Mouse (Mus musculus) ES-Bruce4 (cell line): ENCODE results near the gene Mtif3. TPM values are rescaled to one million over a fixed set of nuclear protein-coding genes. Genes with fewer than 3 reads are reported as not detected.

Experiments used
- H3K27ac ChIP-seq: 2 replicates; pipeline ENCODE4 v1.5.1; 2012; ENCODE audit warnings: low read length, inconsistent platforms; ENCODE audit not compliant: insufficient read depth
- H3K27me3 ChIP-seq: 2 replicates; pipeline ENCODE4 v1.6.1; 2012; ENCODE audit warnings: mild to moderate bottlenecking, low read length, inconsistent platforms; ENCODE audit not compliant: control insufficient read depth, poor library complexity, insufficient read depth, severe bottlenecking
- H3K36me3 ChIP-seq: 2 replicates; pipeline ENCODE4 v1.6.1; 2012; ENCODE audit warnings: inconsistent platforms, mild to moderate bottlenecking, low read length, moderate library complexity; ENCODE audit not compliant: control insufficient read depth, poor library complexity, insufficient read depth, severe bottlenecking
- H3K4me1 ChIP-seq: one replicate; pipeline ENCODE4 v1.8.1; 2011; ENCODE audit warnings: low read length; ENCODE audit not compliant: control insufficient read depth, insufficient read depth
- H3K4me3 ChIP-seq: 2 replicates; pipeline ENCODE4 v1.5.1; 2011; ENCODE audit warnings: low read depth, mild to moderate bottlenecking, low read length
- H3K9ac ChIP-seq: 2 replicates; pipeline ENCODE4 v1.6.1; 2012; ENCODE audit warnings: low read depth, mild to moderate bottlenecking, inconsistent platforms; ENCODE audit not compliant: poor library complexity, severe bottlenecking
- H3K9me3 ChIP-seq: replicated peaks from 2 replicates; pipeline ENCODE4 v1.6.1; 2012; ENCODE audit warnings: mild to moderate bottlenecking, low read length, inconsistent platforms; ENCODE audit not compliant: control insufficient read depth, poor library complexity, insufficient read depth, severe bottlenecking
- CTCF ChIP-seq: IDR thresholded peaks from one replicate; pipeline ENCODE4 v1.8.1; 2011; ENCODE audit warnings: low read depth, low read length
- EP300 ChIP-seq: IDR thresholded peaks from 2 replicates; pipeline ENCODE4 v1.6.1; 2011; ENCODE audit warnings: low read depth, low read length; ENCODE audit not compliant: insufficient read depth
- POLR2A ChIP-seq: IDR thresholded peaks from one replicate; pipeline ENCODE4 v1.8.1; 2011; ENCODE audit warnings: low read length; ENCODE audit not compliant: insufficient read depth
- polyA plus RNA-seq: library from polyadenylated mRNA; stranded (reverse); fragments of >200 nt; gene quantifications from 2 replicates; pipeline ENCODE4 v1.2.4, GENCODE M21; 2011; ENCODE audit warnings: low read depth; ENCODE audit not compliant: missing spikeins, insufficient read depth, insufficient read length

Mtif3 gene
- polyA plus RNA-seq, 1 experiment, result 16.5 TPM

- Histone ChIP-seq H3K27ac (no peak overlapping the region), H3K4me3 (no peak overlapping the region), H3K9ac (no peak overlapping the region), H3K27me3 (no peaks in the 10 kb centered on the region), H3K4me1 (no peaks in the 10 kb centered on the region), H3K36me3 (no peaks in the 10 kb centered on the region), H3K9me3 (no peaks in the 10 kb centered on the region)
- TF ChIP-seq POLR2A (no peak), EP300 (no peak), CTCF (no peak)
These were observed 17.8 kb upstream of the Mtif3 start for GRCm38 (mm10) chr5:146981376-146981775.

GRCm38 (mm10) chr5:146974781-146975123, 11.2 kb upstream of the Mtif3 start:
- Histone ChIP-seq H3K9ac (peak overlapping the region; percentile 10; the same call in 1 of the 2 replicates), H3K4me3 (no peak overlapping the region), H3K9me3 (no peaks in the 10 kb centered on the region), H3K27ac (no peak overlapping the region), H3K27me3 (no peaks in the 10 kb centered on the region), H3K36me3 (no peaks in the 10 kb centered on the region), H3K4me1 (peaks cover 5% of the 10 kb centered on the region)
- TF ChIP-seq EP300 (no peak), POLR2A (no peak), CTCF (no peak)

GRCm38 (mm10) chr5:146973858-146974780, 10.5 kb upstream of the Mtif3 start:
- TF ChIP-seq CTCF, result no peak
- TF ChIP-seq EP300, result no peak
- no peak for TF ChIP-seq POLR2A
- Histone ChIP-seq H3K9ac (no peak overlapping the region), H3K36me3 (no peaks in the 10 kb centered on the region)

GRCm38 (mm10) chr5:146973353-146973752, 9.8 kb upstream of the Mtif3 start:
- H3K27ac ChIP-seq, result no peak overlapping the region
- no peaks in the 10 kb centered on the region for H3K36me3 ChIP-seq
- H3K27me3 ChIP-seq, result no peaks in the 10 kb centered on the region
- H3K9me3 ChIP-seq, result no peaks in the 10 kb centered on the region
- no peak overlapping the region for H3K9ac ChIP-seq
- peaks cover 5% of the 10 kb centered on the region for H3K4me1 ChIP-seq
- TF ChIP-seq CTCF, result no peak
- no peak for TF ChIP-seq EP300
- no peak for TF ChIP-seq POLR2A
- H3K4me3 ChIP-seq, result no peak overlapping the region

More at GRCm38 (mm10) chr5:146973858-146974780, 10.5 kb upstream of the Mtif3 start:
- H3K9me3 ChIP-seq, result no peaks in the 10 kb centered on the region
- no peaks in the 10 kb centered on the region for H3K27me3 ChIP-seq
- peaks cover 5% of the 10 kb centered on the region for H3K4me1 ChIP-seq
- H3K4me3 ChIP-seq, result no peak overlapping the region
- H3K27ac ChIP-seq, result no peak overlapping the region

- no peak for TF ChIP-seq CTCF
- TF ChIP-seq POLR2A, result no peak
- TF ChIP-seq EP300, result no peak
- Histone ChIP-seq H3K9me3 (no peaks in the 10 kb centered on the region), H3K9ac (no peak overlapping the region; the same call in 1 of the 2 replicates), H3K4me3 (no peak overlapping the region), H3K36me3 (no peaks in the 10 kb centered on the region), H3K27me3 (no peaks in the 10 kb centered on the region), H3K4me1 (peaks cover 5% of the 10 kb centered on the region), H3K27ac (peak overlapping the region; percentile 49; the same call in 1 of the 2 replicates)
These were observed 8.4 kb upstream of the Mtif3 start for GRCm38 (mm10) chr5:146971776-146972561.
